Mouse (Mus musculus) adrenal gland, postnatal 25 days (tissue): ENCODE measurements around the gene Ttyh2. TPM values are rescaled to one million over a fixed set of nuclear protein-coding genes. Genes with fewer than 3 reads are reported as not detected.
"Not testable (repeated sequence)": the region's sequence is repeated elsewhere in the genome, so short reads cannot be mapped to it uniquely, and the experiment has no call there.

Source experiments
- DNase-seq: peaks from one replicate; pipeline ENCODE4 v3.0.0; 2021; ENCODE audit warnings: mixed read lengths
- total RNA-seq: library from RNA; stranded (reverse); gene quantifications from 2 replicates; pipeline ENCODE4 v1.2.3, GENCODE M21; 2021

Ttyh2 gene
- total RNA-seq, 1 experiment from 2014 or later, result 145 TPM

DNA sequence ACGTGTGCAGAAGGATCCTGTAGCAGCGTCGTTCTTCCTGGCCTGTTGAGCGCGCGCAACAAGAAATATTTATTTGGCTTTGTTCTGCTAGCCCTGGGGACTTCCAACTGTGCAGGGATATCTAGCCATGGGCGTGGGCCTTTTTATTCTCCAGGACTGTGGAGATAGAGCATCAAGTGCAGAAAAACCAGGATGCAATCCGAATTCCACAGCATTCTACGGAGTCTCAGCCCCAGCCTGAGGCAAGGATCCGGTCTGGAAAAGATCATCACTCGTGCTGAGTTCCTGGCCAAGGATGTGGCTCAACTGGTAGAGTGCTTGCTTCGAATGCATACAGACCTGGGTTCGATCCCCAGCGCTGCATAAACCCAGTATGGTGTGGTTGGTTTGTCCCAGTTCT lies 13.1 kb upstream of the Ttyh2 start:
- DNase-seq, result no peak

DNA sequence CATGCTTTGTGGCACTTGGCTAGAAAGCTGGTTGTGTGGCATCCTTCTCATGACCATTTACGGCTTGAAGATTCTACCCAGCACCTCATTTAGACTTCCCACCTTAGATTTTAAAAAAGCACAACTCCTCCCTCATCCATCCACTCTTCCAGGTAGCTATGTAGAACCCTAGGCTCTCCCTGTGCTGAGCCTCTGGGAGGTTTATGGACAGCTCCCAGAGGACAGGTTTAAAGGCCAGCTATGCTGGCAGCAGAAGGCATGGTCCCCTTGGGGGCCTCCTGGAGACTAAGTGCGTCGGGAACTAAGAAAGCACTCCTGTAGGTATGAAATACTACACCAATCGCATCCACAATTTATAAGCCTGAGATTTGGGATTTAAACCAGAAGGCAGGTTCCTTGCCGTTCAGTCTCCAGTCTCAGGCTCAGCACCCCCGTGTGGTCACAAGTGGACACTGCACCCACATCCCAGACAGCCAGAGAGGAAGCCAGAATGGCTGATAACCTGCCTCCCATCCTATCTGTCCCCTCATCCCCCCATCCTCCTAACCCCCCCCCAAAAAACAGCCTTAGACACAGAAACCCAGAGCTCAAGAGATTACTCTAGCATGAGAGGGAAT lies 12.4 kb upstream of the Ttyh2 start:
- DNase-seq, result peak; percentile 59

DNA sequence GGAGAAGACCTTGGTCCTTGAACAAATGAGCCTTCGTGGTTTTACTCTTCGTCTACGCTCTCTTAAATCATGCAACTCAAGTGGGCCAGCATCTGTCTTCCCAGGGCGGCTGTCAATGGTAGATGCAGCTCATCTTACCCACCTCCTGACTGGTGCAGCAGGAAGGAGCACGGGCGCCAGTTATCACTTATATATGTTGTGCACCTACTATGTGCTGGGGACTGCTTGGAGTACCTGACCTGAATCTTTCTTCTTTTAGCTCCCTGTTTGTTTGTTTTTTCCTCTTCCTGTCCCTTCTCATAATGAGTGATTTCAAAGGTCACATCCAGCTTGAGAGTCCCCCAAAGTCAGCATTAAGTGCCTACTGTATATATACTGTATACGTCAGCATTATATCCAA lies 11.1 kb upstream of the Ttyh2 start:
- DNase-seq, result no peak

DNA sequence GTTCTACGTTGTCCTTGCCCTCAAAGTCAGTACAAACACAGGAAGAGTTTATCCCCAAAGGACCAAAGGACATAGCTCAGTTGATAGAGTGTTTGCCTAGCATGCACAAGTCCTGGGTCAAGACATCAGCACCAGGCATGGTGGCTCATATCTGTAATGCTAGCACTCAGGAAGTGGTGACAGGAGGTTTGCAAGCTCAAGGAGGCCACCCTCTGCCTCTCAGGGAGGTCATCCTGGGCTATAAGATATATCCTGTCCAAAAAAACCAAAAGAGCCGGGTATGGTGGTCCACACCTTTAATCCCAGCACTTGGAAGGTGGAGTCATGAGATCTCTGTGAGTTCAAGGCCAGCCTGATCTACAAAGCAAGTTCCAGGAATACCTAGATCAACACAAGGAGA lies 9.8 kb upstream of the Ttyh2 start:
- DNase-seq, result no peak

DNA sequence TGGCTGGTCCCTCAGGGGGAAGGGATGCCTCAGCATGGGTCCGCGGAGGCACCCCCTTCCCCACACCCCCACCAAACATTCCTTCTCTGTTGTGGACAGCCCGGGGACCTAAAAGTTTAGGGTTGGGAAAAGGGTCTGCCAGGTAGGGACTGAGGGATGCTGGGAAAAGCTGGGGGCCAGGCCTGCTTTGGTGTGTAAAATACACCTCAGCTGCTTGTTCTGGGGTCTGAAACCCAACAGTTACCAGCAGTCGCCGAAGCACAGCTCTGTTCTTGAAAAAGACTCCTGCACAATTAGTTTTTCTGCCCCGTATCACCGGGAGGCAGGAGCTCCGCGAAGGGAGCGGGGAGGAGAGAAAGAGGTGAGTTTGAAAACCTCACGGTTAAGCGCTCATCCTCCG lies 8.4 kb upstream of the Ttyh2 start:
- no peak for DNase-seq

DNA sequence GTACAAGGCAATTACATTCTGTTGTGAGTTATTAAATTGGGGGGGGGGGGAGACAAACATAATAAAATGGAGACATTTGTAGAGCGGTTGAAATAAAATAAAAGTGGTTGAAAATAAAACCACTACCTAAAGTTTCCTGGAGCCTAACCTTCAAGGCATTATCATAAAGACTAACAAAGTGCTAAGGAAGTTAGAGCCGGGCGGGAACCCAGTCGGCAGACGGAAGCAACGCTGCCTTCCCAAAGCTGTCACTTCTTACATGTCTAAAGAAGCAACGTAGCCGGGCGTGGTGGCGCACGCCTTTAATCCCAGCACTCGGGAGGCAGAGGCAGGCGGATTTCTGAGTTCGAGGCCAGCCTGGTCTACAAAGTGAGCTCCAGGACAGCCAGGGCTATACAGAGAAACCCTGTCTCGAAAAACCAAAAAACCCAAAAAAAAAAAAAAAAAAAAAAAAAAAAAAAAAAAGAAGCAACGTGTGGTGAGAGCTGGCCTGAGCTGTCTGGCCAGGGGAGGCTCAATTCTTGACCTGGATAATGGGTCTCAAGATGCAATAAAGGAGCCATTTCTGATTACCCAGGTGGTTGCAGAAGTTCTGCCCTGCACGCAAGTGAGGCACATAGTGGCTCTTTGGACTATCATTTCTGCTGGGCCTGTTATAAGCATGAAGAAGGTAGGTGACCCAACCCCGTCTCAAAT lies 7.8 kb upstream of the Ttyh2 start:
- no peak for DNase-seq

DNA sequence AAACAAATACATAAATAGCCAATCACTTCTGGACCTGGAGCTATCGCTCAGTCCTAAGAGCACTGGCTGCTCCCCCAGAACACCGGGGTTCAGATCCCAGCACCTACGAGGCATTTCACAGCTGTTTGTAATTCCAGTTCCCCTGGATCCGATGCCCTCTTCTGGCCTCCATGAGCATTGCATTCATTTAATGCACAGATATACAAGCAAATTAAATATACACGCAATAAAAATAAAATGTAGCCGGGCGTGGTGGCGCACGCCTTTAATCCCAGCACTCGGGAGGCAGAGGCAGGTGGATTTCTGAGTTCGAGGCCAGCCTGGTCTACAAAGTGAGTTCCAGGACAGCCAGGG lies 7.3 kb upstream of the Ttyh2 start:
- not testable (repeated sequence) for DNase-seq

DNA sequence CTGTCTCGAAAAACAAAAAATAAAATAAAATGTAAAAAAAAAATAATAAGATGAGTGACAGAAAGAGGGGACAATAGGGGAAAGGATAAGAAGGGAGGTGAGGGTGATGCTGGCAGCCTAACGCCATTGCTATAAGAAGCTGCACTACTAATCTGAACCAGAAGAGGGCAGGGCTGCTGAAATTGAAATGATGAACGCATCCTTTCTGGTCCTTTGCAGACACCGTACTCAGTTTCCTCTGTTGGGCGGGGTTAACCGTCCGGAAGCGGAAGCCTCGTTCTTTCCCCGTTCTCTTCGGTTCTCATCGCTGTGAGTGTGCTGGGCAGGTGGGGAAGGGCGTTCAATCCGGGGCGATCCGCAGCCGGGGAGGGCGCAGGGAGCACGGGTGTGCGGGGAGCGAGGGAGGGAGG lies 6.9 kb upstream of the Ttyh2 start, which contains the start of gene Rpl38:
Rpl38 (plus strand) TSS at position 224 of the 410 bp plus-strand sequence.
- peak; percentile 85 for DNase-seq

DNA sequence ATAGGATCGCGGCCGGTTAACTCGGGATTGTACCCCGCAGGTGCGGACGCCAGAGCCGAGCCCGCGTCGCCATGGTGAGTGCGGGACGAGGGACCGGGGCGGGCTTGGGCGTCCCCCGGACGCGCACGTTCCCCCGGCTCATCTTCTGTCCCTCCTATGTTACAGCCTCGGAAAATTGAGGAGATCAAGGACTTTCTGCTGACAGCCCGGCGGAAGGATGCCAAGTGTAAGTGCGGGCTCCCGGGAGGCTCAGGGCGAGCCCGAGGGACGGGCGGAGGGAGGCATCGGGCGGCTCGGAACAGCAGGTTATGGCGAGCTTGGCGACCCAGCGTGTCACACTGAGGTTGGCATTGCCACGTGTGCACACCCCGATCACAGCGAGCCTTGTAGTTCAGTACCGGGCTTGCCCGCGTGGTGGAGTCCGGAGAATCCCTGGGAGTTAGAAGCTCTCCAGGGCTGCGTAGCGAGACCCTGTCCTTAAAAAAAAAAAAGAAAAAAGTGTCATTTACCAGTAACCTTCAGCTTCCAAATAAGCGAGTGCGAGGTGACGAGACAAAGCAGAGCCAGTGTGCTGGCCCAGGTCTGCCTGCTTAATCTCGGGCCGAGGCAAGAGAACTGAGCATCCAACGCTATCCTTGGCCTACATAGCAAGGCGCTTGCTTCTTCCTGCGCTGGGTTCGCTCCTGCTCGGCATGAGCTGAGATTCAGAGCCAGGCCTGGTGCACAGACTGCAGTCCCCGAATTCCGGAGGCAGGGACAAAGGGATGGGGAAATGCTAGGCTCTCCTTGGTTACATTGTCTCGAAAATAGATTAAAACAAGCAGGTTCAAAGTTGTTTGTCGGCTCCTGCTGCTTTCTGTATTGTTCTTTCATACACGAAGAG lies 6.2 kb upstream of the Ttyh2 start:
- DNase-seq, result peak; percentile 79

DNA sequence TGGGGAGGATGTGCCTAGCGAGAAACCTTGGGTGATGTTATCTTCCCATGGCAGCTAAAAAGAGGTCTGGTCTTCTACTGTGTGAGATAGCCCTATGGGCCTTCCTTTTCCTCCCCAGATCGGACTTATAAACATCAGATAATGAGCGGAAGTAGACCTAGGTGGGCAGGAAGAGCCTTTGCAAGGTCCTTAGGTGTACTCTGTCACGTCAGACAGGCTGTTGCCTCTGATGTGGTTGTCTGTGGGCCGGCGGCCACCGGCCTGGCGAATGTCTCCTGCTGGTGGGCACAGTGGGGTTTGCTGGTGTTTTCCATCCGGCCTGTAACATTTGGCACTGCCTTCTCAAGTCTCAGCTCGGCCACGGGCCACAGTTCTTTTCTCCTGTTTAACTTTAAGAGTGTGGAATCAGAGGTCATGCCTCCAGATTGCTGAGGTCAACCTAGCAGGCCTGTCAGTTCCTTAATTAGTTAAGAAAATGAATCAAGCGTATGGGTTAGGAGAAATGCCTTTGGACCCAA lies 5.5 kb upstream of the Ttyh2 start:
- no peak for DNase-seq

DNA sequence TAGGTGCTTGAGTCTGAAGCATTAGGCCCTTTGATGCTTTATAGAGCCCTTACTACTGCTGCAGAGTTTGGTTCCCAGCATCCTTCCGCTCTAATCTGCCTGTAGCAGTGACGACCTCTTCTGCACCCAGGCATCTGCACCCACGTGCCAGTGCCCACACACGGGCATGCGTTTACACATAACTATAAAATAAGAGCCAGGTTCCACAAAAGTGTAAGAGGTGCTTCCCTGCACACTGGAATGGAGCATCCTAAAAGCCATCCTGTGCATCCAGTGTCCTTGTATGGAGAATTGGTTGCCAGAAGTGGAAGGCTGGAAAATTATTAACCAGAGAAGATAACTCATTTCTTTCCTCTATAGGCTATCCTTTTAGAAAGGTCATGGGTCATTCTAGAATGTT lies 4.1 kb upstream of the Ttyh2 start:
- DNase-seq, result no peak

DNA sequence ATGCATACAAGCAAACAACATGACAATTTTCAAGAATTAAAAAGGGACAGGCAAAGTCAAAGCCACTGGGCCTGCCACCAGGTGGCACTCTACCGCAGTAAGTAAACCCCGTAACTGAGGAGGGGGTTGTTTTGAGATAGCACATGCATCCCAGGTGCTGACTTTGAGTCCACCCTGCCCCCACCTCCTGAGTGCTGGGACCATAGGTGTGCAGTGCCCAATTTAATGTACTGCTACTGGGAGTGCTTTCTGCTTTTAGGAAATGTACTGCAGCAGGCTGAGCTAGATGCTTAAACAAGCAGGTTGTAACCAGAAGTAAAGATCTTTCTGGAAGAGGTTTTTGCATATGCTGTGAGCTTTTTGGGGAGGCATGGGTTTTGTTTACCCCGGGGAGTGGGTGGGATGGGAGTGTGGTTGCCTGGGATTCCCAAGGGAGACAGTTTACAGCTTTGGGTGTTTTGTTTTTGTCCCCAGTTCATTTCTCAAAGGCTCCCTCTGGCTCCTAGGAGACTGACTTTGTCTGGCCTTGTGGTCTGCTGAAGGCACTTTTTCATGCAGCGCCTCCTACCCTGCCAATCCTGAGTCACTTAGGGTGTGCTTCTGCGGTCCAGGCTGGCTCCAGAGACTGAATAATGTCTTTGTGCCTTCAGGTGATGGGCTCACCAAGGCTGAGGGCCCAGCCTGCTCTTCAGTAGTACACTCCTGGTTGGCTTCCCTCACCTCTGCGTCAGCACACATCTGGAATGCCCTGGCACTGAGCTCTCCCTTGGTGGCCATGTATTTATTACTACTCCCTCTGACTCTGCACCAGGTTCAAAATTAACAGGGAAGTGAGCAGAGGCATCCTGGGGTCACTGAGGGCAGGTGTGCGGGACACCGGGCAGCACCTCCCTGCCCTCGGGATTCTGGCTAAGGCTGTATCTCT lies 2.2 kb upstream of the Ttyh2 start:
- DNase-seq, result peak; percentile 58

DNA sequence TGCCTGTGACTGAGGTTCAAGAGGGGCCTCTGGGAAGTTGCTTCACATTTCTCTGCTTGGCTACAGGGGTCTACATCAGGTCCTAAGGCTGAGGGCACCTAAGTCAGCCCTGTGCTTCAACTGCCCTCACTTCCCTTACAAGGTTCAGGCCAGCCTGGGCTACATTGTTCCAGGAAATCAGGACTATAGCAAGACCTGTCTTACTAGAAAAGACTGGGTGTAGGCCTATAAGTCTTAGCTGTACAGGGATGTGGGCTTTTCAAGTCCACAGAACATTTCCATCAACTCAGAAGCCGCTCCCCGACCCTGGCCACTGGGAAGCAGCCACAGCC lies 1.5 kb upstream of the Ttyh2 start:
- no peak for DNase-seq

DNA sequence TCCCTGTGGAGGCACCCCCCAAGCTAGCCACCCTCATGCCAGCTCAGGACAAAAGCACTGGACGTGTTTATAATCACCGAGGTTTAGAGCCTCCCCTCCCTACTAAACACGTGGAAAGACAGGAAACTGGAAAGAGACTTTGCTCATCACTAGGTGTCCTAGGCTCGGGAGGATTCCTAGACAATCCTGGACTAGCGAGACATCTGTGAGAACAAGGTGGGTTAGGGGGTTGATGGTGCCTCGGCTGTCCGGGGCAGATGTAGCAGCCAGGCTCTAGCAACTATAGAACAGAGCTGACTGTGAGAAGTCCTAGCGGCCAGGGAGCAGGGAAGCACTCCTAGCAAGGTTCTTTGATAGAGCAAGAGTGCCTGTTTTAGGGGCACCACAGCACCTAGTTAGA lies 1.1 kb upstream of the Ttyh2 start:
- no peak for DNase-seq

DNA sequence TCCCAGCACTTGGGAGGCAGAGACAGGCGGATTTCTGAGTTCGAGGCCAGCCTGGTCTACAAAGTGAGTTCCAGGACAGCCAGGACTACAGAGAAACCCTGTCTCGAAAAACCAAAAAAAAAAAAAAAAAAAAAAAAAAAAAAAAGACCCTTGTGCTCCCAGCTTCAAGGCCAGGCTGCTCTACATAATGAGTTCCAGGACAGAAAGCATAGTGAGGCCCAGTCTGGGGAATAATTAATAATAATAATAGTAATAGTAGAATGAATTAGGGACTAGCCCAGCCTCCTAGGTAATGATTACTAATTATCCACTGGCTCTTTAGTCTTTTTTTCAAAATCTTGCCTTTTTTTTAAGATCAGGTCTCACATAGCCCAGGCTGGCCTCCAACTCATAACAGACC lies 435 bp upstream of the Ttyh2 start:
- not testable (repeated sequence) for DNase-seq

DNA sequence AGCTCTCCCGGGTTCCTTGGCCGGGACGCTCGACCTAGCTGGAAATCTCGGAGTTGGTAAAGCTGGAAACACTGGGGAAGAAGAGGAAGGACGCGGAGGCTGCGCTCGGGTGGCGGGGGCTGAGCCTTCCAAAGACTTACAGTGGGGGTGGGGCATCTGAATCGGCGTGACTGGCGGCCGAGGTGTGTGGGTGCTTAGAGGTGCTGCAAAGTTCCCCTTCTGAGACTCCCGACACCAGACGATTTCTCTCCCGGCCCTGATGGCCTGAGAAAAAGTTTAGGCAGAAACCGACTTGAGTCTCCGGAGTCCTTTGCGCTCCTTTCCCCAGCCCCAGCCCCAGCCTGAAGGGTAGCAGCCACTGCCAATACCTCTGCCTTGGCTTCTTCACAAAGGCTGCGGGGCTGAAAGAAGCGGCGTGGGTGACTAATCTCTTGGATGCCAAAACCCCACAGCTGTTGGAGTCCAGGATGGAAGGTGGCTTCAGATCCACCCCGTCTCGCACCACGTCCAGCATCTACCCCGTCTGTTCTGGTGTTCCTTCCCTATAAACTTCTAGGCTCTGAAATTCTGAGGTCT lies 683 bp downstream of the Ttyh2 start:
- DNase-seq, result peak; percentile 61

DNA sequence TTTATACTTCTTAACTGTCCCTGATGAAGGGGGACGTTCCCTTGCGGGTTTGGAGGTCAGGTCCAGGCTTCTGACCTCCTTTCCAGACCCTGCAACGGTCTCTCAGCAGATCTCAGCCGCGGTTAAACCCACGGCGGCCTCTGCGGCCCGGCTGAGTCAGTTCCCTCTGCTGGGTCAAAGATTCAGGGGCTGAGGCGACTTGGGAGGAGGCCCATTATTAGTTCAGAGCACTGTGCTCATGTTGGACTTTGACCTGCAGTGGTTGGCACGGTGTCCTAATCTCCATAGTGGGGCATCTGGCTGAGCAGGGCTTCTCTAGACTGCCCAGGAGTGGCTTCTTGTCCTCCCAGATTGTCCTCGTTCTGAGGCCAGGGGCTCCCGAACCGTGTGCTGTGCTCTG lies 1.2 kb downstream of the Ttyh2 start:
- peak; percentile 56 for DNase-seq

DNA sequence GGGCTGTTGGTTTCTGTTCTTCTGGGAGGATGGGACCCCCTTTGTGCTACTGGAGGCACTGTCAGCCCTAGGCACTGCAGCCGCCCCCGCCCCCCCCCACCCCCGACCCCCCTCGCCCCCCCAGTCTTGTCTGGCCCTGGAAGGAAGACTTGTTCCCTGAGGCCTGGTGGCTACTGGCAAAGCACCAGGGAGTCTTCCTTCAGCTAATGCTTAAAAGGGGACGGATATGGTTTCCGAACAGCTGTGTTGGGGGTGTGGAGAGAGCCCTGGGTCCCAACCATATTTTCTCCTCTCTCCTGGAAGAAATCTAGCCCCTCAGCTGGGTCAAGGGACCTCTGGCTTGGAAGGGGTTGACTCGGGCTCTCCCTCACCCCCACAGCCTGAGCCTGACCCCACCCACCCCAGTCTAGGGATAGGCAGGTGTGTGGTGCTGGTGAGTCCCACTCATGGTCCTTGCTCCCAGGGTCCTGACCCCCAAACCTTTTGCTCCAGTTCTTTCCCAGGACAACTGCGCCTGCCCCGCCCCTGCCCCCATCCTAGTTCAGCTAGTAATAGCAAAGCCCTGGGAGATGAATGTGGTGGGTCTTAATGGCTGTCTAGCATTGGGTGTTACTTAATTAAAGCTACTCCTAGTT lies 1.8 kb downstream of the Ttyh2 start:
- no peak for DNase-seq

DNA sequence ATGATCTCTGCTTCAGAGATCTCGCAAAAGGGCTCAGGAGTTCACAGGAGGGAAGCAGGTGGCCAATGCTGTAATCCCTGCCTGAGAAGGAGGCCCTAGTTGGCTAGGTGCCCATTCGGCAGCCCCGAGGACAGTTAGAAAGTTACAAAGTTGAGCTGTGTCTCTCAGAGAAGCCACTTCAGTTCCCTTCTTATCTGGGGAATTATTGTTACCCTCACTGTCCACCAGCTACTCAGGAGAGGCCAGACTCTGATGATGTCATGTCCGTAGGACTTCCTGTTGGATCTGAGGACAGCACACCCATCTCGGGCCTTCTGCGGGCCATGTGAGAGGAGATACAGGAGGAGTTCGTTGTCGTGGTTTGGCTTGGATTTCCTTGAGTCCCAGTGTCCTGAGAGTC lies 4.4 kb downstream of the Ttyh2 start:
- DNase-seq, result peak; percentile 53

DNA sequence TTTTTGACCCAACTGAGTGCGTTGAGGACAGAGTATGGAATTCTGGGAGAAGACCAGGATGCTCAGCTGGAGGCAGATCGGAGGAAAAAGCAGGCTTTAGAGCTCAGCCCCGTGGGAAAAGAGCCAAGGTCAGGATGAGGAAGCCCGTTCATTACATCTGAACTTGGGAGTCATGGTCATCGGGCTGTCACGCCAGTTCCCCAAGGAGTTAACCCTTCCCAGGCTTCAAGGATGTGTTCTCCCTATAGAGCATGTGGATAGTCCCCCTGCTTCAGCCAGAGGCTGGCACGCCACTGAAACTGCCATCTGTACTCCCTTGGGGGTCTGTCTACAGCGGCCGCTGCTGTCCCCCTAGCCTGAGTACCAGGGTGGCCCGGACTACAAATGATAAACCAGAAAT lies 5.1 kb downstream of the Ttyh2 start:
- peak; percentile 74 for DNase-seq

DNA sequence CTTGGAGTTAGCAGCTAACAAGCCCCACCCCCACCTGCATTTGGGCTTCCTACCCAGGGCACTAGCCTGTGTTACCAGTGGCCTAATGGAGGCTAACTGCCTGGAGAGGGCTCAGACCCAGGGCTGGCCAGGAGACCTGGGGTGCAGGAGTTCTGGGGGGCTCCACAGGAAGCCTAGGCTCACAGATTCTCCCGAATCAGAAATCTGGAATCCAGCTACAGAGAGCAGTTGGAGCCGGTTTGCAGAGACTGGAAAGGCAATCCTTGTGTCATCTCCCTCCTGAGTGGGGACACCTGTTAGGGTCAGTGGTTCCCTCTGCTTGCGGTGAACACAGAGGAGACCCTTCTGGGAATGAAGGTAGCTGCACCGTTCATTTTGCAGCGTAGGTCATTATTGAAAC lies 5.8 kb downstream of the Ttyh2 start:
- DNase-seq, result no peak
